Mouse (Mus musculus): ENCODE results near the gene Zic4.

Gene Zic4

GRCm38 (mm10) chr9:91404905-91405752, 42.9 kb downstream of the Zic4 start:
- DNase-seq, result peak; percentile 46

GRCm38 (mm10) chr9:91405753-91406178, 43.6 kb downstream of the Zic4 start:
- DNase-seq, result peak; percentile 55

GRCm38 (mm10) chr9:91406258-91406763, 44.1 kb downstream of the Zic4 start:
- DNase-seq, result no peak

- DNase-seq, result no peak
Measured at GRCm38 (mm10) chr9:91409771-91410170, 47.6 kb downstream of the Zic4 start.

- DNase-seq, result no peak
Measured at GRCm38 (mm10) chr9:91414007-91414661, 51.9 kb downstream of the Zic4 start.

GRCm38 (mm10) chr9:91420441-91420840, 58.2 kb downstream of the Zic4 start:
- no peak for DNase-seq
